Mouse (Mus musculus) activated CD4-positive, CD25-positive, alpha-beta regulatory T cell, adult 4 months (primary cell): ENCODE results near the gene Tacc3. TPM values are rescaled to one million over a fixed set of nuclear protein-coding genes. Genes with fewer than 3 reads are reported as not detected.
A peak's percentile ranks its signal among the peaks of the same experiment; 100 is the strongest.

ENCODE experiments used
- ATAC-seq: one replicate; pipeline ENCODE4 v1.8.0; 2017
- polyA plus RNA-seq, 2 experiments: library from polyadenylated mRNA; unstranded; fragments of 100-300 nt; shearing (Covaris generic); gene quantifications; one replicate each; pipeline ENCODE4 v1.2.1; 2017

Tacc3 gene
- polyA plus RNA-seq, 2 experiments from 2014 or later: 51.6 to 56.2 TPM

DNA sequence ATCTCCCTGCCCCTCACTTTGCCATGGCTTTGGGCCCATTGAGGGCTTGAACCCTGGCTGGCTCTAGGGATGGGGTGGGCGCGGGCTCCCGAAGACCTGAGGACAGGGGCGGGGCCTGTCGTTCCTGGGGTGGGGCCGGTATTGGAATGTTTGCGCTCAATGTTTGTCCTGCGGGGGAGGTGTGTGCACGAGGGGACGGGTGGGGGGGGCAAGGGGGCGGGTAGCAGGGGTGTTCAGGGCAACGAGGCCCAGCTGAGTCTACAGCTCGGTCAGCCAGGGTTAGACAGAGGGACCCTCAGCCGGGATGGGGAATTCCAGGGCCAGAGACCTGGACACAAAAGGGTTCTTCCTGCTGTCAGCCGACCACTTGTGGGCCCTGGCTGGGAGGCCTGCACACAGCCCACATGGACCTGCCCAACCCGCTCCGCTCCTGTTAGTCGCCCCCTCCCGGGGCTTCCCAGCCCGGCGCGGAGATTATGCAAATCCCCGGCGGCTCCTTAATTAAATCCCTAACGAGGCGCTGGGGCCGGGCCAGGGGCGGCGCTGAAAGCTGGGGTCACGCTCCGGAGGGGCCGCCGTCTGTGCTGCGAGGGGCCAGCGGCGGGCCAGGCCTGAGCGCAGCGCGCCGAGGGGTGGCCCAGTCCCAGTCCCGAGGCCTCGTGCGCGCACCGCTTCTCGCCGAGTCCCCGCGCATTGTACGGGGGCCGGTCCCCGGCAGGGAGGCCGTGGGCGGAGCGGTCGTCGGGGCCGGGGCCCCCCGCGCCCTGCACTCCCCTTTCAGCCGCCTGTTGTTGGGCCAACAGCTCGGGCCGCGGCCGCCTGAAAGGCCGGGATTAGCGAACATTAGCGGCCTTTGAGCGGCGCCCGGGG is 37.2 kb downstream of the Tacc3 start:
- no peak for ATAC-seq

DNA sequence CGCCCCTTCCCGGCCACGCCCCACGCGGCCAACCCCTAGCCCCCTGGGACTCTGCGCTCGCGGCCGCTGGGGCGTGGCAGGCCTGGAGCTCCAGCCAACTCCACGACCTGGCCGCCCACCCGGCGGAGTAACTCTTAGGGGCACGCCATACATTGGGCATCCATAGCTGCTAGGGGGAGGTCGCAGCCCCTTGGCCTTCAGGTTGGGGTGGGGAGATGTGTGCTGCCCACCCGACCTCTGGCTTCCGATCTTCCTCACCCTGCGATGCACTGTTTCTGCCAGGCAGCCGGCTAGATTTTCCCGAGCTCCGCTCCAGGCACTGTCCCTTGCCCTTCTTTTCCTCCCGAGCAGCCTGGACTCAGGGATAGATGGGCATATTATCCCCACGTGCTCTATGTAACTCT is 37.8 kb downstream of the Tacc3 start:
- no peak for ATAC-seq

DNA sequence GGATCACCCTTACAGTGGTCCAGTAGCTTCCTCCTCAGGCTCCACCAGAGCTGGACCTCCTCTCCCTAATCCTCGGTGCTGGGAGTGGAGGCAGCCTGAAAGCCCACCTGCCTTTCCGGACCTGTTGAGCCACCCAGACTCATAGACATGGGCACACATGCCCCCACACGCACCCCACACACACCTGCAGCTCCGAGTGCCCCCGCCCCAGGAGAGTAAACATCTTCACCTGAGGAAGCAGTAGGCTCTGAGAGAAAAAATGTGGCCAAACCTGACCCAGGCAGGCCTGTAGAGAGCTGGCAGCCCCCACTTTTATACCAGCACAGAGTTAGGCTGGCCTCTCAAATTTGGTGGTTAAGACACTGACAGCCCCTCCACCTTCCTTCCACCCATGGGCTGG is 38.5 kb downstream of the Tacc3 start:
- no peak for ATAC-seq

DNA sequence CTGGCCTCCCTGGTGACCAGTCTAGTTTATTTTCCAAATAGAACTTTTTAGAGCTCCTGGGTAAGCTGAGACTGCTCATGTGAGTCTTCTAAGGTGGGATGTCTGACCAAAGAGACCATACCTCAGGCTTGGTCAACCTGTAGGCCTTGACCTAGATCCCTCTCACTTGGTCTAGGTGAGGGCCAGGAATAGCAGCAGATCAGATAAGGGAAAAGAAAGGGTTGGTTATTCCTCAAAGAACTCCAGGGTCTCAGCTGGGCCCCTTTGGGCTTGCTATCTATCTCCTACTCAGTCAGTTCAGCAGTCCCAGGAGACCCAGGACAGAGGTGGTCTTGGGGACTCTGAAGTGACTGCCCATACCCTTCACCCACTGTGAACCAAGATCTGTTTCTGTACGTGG is 39.6 kb downstream of the Tacc3 start:
- ATAC-seq: no peak

DNA sequence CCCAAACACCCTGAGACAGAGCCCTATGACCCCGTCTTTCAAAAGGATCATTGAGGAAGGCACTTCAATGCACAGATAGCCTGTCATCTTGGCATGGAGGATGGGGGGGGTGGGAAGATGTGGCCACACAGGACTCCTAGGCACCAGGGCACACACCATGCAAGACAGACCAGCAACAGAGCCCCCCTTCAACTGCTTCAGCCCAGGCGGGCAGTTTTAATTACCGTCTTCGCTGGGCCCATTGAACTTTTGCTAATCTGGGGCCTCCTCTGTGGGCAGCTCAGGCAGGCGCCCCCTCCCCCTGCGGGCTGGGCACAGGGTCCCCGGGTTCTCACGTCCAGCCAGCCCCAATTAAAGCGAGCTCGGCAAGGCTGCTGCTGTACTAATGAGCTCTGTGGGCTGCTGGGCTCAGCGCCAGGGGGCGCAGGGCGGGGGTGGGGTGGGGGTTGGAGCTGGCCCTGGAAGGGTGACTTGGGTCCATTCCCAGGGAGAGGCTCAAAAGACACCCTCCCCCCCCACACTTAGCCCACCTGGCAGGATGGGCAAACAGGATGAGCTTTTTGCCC is 40.1 kb downstream of the Tacc3 start:
- ATAC-seq: no peak

DNA sequence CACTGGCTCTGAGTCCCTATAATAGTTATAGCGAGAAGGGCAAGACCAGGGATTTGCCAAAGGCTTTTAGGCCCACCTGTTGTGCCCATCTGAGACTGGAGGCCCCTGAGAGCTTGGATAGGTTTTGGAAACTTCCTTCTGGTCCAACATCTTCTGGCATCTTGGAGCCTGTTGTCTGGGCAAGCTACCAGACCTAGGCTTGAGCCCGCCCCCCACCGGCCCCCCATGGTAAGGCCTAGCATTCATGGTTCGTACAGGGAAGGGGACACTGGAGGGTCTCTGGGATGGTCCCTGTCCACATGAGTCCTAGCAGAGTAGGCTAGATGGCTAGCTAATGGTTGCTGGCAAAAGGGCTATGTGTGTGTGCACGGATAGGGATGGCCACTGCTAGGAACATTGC is 40.7 kb downstream of the Tacc3 start:
- no peak for ATAC-seq

DNA sequence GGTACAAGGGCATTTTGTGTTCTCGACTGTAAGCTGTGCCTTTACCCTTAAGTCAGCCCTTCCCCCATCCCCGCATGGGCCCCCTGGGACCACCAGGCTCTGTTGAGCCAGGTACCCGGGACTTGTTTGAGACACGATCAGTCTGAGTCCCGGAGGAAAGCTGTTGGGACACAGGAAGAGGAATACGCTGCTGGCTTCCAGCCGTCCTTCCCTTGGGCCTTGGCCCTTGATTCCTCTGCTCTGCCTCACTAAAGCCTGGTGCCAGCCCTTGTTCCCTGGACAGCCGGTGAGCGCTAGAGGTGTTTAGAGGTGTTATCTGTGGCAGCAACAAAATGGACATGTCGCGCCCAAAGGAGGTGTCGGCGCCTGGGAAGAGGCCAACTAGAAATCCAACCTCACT is 42.1 kb downstream of the Tacc3 start:
- no peak for ATAC-seq

DNA sequence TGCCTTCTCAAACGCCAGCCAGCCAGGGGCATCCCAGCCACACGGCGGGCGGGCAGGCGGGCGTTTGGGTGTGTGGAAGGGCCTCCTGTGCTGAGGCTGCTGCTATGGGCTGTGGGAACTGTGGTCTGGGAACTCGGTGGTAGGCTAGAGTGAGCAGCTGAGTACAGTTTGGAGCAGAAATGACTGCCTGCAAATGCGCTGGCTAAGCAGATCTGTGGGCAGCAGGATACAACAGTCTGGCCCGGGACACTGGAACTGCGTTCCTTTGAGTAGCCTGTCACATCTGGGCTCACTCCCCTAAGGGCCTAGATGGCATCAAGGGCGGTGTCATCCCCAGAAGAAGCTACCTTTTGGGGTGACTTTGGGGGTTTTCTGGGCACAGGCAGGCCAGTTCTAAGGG is 43.9 kb downstream of the Tacc3 start:
- ATAC-seq: no peak

DNA sequence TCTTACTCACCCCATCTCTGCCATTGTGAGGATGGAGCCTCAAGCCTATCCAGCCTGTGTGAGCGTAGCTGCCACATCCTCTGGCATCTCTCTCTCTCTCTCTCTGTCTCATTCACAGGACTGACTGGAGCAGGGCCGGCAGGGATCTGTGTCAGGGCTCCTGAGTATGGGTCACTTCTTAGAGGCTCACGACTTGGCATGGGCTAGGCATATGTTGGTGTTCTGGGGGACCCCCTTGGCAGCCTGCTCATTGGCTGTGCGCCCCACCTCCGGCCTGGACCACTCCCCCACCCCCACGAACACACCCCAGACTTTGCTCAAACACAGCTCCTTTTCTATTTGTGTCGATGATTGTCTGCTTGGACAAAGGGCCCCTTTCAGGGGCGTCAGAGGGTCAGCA is 46.1 kb downstream of the Tacc3 start:
- no peak for ATAC-seq

DNA sequence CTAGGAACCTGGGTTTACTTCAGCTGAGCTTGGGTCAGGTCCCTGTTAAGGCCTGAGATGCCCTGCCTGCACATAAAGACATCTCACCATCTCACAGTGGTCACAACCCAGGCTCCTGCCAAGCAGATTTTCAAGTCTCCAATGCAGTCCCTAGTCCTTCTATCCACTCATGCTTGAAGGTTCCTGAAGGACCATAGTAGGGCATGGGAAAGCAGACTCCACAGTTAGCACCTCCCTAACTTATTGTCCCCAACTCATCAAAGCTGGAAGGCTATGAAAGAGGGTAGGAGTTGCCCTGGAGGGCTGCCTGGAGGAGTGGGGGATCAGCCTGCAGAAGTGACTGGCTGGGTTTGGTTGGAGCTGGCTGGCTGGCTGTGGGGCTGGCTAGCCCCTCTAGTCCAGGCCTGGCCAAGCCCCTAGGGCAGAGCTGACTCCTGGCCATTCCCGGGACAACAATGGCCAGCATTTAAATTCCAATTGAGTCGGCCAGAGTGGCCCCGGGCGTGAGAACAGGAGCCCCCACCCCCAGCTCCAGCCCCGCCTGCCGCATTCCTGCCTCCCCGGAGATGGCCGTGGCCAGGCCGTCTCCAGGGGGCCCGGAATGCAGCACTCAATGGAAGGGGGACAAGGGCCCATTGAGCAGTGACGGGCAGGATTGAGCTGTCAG is 47.1 kb downstream of the Tacc3 start:
- no peak for ATAC-seq

DNA sequence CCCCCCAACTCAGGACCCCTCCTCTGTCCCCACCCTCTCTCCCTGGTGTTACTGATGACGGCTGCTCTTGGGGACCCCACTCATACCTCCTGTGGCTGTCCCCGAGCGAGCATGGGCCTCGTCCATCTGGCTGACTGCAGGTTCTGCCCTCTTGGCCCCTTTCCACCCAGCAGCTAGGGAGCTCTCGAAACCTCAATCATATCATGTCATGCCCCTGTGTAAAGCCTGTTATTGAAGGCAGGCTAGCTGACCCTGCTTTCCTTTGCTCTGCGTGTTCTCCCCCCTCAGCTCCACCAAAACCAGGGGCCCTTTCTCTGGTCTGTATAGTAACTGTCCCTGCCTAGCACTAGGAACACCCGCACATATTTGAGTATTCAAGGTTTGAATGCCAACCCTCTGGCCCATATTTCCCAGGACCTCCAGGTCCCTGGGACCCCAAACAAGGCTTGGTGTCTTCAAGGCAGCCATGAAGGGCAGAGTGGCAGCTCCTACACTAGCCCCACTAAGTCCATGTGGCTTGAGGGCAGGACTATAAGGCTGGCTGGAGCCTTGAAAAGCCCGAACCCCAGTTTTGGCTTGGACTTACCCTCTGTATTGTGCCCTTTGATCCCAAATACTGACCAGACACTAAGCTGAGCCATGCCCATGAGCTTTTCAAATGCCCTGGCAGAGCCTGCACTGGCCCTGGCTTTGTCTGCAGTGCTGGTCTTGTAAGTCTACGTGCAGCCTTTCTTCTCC is 47.9 kb downstream of the Tacc3 start:
- ATAC-seq: no peak

DNA sequence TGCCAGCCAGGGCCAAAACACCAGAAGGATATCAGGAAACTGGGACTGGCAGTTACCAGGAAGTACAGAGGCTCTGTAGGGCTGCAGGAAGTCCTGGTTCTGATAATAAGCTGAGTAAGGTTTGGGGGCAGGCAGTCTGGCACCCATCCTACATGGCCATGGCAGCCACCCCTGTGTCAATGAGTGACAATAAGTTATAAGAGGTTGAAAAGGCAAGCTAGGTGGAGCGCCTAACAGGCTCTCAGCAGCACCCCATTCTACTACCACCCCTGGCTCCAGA is 48.4 kb downstream of the Tacc3 start:
- ATAC-seq: no peak

DNA sequence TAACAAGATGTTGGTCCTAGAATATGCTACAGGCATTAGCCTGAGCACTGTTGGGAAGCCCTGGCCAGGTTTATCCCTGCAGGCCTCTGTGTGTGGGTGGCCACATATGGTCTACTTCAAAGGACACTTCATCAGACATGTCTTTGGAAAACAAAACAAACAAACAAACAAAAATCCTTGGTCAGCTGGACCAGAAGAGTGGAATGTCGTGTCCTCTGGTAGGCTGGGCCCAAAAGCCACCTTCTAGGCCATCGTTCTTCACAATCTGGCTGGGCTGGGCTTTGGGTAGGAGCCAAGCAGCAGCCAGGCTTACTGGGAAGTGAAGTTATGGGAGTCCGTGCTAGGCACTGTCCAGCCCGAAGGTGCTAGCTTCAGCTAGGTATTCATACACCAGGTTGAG is 49.2 kb downstream of the Tacc3 start:
- ATAC-seq: no peak

DNA sequence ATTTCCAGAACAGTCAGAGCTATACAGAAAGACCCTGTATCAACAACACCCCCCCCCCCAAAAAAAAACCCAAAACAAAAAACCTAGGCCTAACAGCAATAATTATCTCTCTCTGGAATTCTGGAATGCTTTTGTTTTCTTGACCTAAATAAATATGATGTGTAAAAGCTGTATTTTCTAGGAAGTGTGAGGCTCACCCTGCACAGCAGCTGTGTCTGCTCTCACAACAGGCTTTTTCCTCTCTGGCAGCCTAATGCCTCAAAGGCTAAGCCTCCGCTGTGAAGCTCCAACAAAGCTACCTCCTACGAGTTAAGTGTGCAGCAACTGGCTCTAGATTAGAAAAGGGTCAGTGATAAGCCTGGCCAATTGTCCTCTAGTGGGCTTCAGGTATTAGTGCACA is 51.1 kb downstream of the Tacc3 start:
- ATAC-seq: no peak

DNA sequence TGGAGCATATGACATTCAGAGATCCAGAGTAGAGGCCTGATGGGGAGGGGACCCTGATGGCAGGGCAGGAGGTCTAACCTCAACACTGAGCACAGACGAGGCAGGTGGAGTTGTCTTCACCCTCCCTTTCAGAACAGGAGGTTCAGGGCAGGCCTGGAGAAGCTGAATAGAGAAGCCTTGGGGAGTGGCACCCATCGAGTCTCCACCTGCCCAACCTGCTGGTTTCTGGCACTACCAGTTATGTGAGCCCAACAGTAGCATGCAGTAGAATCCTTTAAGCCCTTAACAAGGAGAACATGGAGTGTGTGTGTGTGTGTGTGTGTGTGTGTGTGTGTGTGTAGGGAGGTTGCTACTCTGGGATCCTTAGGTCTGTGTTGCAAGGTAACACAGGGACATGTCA is 54.6 kb downstream of the Tacc3 start:
- ATAC-seq: no peak

DNA sequence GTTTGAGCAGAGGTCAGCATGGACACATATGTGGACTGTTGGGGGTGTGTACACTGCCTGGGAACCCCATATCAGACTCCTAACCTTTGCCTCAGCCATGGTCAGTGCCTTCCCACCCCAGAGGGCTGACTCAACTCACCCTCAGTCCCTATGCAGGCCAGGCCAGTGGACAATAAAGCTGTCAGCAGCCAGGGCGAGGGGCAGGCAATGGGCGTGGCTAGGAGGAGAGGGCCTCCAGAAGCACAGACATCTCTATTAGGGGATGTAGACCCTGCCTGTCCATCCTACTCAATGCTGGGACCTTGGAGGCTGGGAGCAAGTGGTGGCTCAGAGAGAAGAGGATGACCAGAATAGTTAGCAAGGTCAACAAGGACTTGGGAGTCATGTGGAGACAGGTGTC is 57.3 kb downstream of the Tacc3 start:
- no peak for ATAC-seq

DNA sequence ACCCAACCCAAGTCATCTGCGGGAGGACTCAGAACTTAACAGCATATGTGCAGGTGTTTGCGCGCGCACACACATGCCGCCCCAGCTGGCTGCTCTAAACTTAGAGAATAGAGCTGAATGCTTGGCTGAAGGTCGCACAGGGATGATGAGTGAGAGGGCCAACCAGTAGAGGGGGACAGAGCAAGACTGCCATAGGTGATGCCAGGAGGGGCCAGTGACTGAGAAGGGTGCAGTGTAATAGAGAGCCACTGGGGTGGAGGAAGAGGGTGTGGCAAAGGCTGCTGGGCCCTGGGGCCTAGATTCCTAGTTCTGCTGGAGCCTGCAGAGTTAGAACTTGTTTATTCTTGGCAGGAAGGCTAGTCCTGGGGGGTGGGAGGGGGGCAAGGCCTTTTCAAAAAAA is 58.5 kb downstream of the Tacc3 start:
- no peak for ATAC-seq

DNA sequence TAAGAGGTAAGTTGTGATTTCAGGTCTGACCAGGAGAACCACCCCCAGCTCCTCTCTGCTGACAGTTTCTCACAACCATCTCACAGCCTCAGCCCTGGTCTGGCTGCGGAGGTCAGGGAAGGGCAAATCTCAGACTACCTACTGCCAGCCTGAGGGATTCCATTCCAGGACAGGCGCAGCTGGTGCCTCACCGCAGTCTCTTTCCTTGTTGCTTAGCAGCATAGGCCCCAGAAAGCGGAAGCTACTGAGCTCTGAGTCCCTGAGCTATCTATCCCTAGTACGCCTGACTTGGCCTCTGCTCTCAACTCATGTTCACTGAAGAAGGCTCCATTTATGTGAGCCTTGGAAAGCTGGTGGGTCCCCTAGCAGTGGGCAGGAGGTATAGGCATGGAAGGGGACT is 60.5 kb downstream of the Tacc3 start:
- no peak for ATAC-seq

DNA sequence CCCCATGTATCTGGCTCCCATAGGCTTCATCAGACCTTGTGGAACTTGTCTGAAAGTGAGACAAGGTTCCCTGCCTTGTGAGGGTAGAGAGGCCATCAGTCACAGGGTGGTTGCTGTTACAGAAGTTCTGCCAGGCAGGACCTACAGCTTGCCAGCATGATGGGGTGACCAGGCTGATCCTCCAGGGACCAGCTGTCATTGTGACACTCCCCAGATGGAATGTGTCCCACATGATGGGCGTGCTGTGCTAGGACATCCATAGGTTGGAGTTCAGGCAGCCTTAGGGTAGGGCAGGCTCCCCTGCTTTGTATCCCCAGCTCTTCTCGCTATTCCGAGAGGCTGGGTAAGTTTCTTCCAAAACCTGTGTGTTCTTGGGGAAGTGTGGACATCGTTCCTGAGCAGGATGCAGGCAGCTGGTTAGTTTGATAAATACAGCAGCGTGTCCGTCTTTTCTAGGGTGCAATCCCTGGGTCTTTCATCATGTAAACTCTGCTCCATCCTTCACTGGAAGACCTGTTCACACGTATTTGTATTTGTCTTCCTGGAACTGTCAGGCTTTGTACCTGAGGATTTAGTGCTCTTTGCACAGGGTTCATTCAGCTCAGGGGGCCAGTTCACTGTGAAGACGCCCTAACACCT is 63.0 kb downstream of the Tacc3 start:
- ATAC-seq: no peak

DNA sequence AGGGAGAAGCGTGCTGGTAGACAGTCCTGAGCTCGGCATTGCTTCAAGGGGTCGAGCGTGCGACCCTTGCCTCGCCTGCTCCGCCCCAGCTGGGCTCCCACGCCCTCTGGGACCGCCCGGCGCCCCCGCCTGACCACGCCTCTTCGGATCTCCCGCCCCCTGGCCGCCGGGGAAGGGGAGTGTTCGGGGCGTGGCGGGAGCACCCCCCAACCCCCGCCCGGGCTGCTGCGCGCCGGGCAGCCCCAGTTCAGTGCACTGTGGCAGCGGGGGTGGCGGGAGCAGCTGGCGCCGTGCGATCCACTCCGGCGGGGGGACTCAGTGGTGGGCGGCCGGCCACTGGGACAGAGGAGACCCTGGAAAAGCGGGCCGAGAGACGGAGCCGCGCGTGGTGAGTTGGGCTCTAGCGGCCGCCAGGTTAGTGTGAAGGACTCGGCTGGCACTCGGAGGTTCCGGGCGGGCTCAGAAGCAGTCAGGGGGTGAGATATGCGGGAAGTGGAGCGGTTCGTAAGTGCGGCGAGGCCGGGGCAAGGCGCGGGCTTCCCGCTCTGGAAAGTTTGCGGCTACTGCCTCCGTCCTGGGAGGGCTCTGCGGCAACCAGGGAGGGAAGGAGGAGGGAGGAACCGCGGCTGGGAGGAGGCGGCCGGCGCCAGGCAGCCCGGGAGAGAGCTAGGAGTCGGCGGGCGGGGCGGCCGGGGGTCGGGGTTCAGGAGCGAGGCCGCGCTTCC is 63.8 kb downstream of the Tacc3 start, which contains the start of gene Fgfr3:
Gene Fgfr3, plus strand, starts transcription at position 134 of the 725 bp plus-strand sequence.
- peak; percentile 36 for ATAC-seq

DNA sequence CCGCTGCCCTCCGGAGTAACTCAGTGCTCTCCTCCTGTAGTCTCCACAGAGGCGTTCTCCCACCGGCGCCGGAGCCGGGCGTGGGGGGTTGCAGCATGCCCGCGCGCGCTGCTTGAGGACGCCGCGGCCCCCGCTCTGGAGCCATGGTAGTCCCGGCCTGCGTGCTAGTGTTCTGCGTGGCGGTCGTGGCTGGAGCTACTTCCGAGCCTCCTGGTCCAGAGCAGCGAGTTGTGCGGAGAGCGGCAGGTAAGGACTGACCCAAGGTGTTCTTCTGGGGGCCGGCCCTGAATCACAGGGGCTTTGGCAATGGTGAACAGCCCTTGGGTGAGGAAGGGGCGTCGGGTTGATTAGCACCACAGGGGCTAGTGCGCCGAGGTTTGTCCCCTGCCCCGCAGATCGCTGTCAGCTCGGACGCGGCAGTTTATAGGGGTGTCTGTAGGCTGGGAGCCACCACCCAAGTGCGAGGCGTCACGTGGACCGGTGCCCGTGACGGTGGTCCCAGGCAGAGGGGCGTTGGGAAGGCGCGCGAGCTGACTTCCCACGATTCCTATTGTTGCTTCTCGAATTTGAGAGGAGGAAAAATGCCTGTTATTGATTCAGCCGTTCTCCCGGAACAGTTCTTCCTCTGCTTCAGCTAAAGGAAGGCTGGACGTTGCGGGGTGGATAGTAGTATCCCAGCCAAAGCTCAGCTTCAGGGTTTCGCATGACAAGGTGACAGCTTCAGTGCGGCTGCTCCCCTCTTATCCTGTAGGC is 64.5 kb downstream of the Tacc3 start:
- ATAC-seq: no peak
